Mouse (Mus musculus) heart, adult 18-20 months (tissue): ENCODE measurements at regions not wholly inside any gene's neighbourhood (a gene's known extent, or its start where the extent isn't known, plus 50 kb on each side); places are given as distances from the start of the nearest gene placed in this dataset.

Source experiments
- DNase-seq, 2 experiments: peaks; one replicate each; pipeline ENCODE4 v3.0.0; 2021 to 2022; ENCODE audit warnings: mixed read lengths in 1 of 2

DNA sequence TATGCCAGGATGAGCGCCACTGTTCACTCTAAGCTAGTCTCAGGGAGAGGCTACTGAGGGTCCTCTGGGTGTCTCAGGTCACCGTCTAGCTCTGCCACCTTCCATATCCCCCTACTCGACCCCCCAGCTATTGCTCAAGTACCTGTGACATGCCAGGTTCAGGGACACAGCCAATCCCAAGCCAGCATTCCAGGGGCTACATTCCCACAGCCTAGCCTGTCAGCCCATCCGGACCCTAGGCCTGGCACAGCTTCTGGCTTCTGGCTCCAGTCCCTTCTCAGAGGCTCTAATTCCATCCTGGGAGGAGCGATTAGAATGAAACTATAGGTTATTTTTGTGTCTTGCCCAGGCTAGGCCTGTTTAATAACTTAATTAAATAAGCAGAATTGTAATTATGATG, 105.2 kb downstream of the 1810010D01Rik start:
- no peak for DNase-seq

DNA sequence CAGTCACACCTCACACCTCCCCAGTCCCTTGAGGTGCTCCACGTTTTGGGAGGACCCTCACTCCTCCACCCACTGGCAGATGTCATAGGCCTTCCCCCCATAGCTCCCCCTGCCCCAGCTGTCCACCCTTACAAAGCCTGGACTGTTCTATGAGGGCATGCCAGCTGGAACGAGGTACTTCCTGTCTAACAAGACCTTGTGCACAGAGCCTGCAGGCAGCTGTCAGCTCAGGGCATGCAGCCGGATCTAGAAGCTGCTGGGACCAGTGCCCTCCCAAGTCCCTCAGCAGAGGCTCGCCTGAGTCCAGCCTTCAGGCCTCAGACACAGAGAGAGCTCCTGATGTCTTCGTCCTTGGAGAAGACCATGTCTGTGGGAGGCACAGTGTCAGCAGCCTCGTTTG, 105.7 kb downstream of the 1810010D01Rik start:
- DNase-seq: peak; percentile 74 to 87

DNA sequence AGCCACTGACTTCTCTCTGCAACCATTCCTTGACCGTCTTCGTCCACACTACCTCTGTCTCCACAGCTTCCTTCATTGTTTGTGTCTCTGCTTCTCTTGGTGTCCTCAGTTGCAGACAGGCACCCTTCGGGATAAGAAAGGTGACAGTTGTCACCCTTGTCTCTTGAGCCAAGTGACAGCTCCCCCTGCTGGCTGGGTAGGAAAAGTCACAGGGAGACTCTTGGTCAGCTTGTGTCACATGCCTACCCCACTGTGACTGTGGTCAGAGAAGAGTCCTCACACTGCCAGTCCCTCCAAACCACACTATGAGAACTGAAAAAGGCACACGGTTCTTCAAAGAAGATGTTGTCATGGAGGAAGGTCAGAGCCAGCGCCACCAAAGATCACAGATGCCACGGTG, 109.6 kb downstream of the 1810010D01Rik start:
- DNase-seq: peak in 1 of 2 experiments; percentile 48

DNA sequence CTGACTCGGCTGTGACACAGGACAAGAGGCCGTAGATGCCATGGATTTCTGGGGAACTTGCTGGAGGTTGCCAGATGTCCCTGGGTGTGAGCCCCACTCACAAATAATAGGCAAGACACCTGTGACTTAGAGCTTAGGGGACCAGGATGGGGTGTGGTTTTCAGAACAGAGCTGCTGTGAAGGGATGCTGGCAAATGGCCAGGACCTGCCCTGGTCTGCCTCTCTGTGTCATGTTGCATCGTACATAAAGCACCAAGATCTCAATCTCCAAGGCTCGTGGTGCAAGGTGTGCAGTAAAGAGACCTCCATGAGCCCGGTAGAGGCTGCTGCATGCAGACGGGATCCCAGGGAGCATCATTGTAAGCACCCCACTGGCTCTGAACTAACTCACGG, 113.8 kb downstream of the 1810010D01Rik start:
- DNase-seq: no peak

DNA sequence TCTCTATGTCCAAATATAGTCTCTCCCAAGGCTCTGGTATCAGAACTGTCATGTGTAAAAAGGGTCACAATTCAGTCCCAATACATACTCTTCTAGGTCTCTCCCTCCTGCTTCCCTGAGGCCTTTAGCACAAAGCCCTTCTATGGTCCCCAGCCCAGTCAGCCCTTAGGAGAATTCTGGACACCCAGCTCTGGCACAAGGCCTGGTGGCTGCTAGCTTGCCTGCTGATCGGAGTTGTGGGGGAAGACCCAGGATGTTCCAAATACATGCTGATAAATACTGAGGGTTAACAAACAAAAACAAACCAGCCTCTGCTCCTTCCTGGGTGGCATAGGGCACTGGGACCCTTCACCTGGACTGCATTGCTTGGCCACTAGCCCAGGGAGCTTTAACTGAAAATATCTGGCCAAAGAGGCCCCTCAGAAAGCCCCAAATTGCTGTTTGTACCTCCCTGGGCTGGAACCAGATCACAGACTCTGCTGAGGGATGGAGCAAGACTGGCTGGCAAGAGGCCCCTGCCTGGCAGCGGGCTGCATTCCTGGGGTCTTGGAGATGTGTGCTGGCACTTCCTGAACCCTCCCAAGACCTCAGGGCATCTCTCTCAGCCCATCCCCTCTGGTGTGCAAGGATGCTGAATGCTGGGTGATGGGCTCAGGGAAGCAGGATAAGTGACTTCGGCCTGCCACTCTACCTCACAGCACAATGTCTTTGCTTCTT, 114.3 kb downstream of the 1810010D01Rik start:
- DNase-seq: no peak

DNA sequence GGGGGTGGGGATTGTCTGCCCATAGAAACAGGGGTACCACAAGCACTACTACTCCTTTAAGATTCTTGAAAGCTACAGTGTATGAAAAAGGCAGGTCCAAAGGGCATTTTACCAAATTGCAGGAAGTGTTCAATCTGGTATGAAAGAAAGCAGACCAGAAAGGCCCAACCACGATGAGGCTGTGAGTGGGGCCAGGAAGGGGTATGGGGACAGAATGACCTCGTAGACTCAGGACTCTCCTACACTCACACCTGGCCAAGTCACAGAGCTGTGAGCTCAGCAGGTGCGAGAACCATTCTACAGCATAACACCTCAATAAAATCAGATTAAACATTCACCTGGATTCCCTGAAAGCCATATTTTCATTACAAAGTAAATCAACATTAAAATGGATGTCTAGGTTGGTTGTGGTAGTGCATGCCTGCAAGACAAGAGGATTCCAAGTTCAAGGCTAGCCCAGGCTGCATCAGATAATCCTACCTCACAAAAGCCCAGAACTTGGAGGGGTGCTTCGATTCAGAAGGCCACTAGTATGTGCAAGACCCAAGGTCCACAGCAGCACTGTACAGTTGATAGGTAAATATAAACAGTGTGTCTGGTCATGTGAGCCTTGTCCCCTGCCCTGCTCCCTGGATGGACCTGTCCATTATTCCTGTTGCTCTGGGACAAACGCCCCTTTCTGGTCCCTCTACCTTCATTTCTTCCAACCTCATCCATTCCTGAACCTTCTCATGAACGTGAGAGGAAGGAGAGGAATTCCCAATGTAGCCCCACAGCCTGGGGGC, 115.3 kb downstream of the 1810010D01Rik start:
- DNase-seq: no peak

DNA sequence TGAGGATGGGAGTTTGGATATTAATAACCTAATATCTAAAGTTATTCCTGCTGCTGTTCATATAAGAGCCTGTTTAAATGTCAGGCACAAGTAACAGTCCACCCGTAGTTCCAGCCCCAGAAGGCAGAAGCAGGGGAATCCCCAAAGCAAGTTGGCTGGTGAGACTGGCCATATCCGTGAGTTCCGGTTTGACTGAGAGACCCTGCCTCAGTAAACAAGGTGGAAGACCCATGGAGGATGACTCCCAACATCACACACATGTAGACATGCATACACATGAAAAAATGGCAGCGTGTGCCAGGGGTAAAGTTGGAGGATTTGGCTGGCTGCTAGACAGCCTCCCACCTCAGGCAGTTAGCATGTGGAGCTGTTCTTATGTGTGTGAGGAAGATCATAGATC, 117.1 kb downstream of the 1810010D01Rik start:
- no peak for DNase-seq

DNA sequence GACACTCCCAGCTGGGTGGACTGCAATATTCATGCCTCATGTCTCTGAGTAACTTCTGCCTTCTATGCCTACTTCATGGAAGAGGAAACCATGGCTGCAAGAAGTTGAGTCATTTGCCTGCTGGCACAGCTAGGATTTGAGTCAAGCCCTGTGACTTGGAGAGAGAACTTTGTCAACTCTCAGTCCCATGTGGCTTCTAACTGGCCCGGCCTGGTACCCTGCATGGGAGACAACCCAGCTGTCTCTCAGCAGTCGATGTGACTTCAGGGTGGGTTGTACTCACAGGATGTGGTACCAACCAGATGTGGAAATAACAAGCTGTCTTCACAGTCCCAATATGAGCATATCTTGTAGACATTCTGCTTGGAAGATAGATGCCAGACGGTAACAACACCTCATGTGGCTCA, 118.6 kb downstream of the 1810010D01Rik start:
- DNase-seq: no peak

DNA sequence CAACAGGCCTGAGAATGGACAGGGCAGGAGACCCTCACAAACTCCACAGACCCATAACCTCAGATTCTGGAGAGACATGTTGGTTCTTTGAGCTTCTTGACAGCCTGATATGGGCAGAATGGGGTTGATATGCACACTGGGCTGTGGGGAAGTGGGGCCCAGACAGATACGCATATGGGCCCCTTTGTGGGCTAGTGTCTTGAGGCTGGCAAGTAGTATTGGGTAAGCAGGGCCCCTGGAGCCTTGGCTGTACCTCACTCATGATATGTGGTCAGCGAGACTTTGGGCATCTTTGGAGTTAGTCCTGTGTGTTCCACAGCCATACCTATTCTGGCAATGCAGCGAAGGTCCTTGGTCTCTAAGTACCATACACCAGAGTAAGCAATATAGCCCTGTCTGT, 119.3 kb downstream of the 1810010D01Rik start:
- DNase-seq: no peak

DNA sequence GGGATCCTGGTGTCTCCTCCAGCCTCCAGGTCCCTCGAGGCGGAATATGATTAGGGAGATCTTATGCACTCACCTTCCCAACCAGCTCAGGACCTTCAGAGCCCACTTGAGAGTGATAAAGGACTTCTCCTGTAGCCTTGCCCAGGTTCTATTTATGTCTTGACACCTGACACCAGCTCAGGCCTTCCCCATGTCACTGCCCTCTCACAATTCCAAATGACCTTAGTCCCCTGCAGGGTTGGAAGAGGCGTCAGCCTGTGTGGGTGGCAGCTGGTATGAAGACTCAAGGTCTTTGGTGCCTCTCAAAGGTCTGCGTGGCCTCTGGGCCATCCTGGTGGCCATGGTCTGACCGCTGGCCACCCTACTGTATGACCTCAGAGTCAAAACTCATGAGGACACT, 120.1 kb downstream of the 1810010D01Rik start:
- DNase-seq: peak in 1 of 2 experiments; percentile 54

DNA sequence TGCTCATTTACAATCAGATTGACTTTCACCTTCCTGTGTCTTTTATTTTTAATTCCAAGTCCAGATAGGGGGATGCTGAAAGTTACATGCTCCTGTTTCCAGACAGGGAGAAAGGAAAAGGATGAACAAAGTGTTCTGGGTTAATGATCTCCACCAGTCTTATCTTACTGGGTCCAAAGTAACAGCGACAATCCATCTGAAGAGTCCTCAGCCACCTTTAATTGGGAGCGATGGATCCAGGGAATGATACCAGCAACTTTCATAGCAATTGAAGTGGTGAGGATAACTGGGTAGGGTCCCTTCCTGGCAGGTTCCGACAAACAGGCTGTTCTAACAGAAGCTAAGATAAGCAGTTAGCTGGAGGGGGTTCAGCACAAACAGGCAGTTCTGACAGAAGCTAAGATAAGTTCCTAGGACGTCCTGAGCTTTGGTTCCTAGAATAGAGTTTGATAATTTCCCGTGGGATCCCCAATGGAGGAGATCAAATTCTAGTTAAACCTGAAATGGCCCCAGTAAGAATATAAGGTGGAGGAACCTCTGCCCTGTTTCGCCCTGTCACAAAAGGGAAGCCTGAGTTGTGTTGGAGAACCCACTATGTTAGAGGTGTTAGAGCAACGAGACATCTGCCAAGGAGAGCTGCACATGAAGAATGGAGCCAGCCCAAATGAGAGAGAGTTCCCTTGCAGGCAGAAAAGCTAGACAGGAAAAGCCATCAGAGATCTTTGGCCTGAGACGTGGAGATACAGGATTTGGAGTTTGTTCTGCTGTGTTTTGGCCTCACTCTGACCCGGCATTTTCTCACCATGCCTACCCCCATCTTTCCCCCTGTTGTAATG, 124.8 kb downstream of the 1810010D01Rik start:
- DNase-seq: peak; percentile 64 to 68

DNA sequence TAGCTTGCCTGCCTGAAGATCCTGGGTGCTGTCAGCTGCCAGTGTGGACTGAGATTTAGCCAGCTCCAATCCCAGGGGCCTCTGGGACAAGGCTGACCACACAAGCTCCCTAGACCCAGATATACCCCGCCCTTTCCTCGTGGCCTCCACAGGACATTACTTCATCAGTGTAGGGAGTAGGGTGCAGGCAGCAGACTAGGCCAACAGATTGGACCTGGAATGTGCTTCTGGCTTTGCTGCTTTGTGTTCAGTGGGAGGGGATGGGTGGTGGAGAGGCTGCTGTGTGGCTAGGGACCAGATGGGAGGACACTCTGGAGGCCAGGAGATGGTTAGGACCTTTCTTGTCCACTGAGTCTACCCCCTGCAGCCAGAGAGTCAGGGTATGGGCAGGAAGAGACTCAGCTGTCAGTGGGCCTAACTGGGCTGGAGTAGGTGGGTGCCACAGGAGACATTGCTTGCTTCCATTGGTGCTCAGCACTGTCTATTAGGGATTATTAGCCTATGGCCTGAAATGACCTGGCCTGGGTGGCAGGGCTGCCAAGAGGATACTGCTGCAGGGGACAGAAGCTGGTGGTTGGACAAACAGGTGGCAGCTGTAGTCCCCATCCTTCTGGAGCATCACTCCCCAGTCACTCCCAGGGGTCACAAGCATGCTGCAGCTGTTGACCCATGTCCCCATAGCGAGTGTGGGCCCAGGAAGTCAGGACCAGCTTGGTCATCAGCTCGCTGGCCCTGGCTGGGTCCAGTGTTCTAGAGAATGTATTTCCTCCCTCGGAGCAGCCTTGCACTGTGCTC, 132.5 kb upstream of the Ccnd1 start:
- peak; percentile 51 to 63 for DNase-seq

DNA sequence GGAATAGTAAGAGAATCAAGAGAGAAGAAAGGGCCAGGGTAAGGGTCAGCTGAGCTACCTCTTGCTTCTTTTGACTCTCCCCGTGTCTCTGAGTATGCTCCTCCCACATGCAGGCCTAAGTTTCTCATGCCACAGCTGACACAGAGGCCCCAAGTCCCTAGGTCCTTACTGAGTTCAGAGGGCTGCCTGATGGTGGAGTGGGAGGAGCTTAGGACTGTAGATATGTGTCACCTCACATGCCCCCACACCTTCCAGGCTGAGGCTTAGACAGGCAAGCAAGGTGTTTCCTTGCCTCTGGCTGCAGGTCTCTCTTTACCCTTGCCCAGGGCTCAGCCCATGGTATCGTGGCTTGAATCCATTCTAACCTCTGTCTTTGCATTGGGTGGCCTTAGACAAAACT, 131.8 kb upstream of the Ccnd1 start:
- no peak for DNase-seq

DNA sequence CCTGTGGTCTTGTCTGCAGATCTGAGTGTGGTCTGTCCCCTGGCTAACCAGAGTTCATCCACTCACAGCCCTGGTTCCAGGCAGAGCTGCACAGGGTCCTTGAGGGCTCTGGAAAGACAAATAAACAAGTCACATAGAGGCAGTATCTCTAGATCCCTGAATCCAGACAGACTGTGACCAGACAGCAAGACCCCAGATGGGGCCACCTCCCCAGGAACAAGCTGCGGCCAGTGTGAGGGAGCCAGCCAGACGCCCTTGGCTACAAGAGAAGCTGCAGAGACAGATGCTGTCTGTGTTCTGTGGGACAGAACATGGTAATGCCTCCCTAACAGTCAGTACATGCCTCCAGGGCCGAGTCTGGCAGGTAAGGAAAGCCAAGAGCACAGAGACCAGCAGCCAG, 127.6 kb upstream of the Ccnd1 start:
- no peak for DNase-seq

DNA sequence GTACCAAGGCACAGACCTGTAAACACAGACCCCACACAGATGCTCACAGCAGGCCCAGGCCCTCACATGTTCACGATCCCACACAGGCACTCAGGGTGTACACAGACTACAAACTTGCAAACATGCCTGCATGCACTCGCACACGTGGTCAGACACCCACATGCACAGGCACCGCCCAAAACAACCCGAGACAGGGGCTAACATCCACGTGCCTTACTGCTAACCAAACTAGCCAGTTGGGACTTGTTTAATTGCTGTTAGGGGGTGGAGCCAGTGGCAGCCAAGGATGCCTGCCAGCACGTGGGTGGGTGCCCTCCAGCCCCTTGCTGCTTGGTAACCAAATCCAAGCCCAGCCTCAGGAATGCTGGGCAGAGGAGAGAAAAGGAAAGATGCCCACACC, 116.6 kb upstream of the Ccnd1 start:
- no peak for DNase-seq

DNA sequence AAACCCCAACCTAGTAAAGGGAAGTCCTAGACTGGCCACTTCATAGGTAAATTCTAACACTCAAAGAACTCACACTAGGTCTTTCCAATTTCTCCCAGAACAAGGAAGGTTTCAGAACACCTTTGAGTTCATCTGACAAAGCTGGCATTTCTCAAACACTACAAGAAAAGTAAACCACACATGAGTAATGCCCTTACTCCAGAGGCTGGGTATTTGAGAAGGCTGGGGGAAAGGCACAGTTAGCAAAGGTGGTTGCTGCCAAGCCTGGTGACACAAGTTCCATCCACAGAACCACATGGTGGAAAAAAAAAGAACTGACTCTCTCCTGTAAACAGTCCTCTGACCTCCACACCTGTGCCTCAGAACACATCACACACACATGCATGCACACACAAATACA, 111.9 kb upstream of the Ccnd1 start:
- DNase-seq: no peak

DNA sequence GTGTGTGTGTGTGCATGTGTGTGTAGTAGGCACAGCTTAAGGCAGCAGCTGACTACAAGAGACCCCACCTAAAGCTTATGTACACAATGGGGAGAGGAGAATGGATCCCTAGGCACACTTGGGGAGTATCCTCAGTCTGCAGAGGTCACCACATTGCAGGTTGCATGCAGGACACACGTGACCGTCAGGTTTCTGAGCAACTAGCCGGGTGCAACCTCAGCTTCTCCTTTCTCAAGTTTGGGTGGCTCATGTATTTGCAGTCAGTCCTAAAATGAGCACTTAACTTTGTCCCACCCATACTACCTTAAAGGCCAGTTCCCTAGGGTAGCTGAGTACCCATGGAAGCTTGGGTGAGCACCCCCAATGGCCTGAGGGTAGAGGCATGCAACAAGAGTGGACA, 111.0 kb upstream of the Ccnd1 start:
- DNase-seq: no peak

DNA sequence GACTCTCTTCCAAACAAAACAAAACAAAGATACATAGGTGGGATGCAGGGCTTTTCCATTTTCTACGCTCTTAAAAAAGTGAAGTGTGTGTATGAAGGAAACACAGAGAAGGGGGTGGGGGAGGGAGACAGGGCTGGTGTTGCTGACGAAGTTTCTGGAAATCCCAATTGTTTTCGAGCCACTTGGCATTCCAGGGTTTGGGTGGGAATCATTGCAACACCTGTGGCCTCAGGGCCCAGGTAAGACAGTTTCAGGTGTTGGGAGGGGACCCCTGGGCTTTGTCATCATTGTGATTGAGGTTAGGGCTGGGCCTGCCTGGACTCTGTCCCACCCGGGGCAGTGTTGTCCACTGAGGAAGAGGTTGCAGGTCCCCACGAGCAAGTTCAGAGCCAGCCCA, 108.8 kb upstream of the Ccnd1 start:
- no peak for DNase-seq

DNA sequence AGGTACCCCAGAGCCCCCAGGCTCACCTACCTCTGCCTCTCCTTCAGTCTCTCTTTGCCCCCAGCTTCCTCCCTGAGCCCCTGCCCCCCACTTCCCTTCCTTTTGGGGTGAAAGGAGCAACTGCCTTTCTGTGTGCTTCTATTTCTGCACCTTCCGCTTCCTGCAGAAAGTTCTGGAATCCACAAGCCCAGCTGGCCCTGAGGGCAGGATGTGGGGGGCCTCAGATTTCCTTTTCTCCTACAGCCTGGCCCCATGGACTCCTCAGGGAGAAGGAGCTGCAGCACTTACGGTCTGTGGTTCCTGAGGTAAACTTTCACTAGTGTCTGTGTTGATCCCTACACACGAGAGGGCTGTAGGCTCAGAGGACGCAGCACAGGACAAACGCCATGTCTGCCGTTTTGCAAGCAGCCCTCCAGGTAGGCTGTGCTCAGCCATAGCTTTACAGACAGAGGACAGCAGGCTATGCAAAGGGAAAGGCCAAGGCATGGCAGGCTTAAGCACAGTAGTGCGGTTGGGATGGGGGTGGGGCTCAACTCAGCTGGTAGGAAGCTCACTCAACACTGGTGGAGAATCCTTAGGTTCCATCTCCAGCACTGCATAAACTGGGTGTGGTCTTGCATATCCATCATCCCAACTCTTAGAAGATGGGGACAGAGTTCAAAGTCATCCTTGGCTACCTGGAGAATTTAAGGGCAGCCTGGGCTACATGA, 108.2 kb upstream of the Ccnd1 start:
- peak in 1 of 2 experiments; percentile 63 for DNase-seq

DNA sequence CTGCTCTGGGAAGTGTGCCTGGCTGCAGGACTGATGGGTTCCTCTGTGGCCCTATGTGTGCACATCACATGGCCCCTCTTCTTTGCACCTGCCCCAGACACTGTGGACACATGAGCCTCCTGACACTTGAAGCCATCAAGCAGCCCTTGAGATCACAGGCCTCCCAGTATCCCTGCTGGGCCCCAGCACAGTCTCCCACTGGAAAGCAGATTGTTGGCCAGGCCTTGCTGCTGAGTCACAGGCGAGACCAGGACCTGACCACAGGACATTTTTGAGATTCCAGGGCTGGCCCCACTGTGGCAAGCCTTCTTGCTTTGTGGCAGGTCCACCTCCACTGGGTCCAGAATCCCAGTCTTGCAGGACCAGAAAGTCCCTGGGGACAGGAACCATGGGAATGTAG, 105.5 kb upstream of the Ccnd1 start:
- DNase-seq: peak in 1 of 2 experiments; percentile 14

DNA sequence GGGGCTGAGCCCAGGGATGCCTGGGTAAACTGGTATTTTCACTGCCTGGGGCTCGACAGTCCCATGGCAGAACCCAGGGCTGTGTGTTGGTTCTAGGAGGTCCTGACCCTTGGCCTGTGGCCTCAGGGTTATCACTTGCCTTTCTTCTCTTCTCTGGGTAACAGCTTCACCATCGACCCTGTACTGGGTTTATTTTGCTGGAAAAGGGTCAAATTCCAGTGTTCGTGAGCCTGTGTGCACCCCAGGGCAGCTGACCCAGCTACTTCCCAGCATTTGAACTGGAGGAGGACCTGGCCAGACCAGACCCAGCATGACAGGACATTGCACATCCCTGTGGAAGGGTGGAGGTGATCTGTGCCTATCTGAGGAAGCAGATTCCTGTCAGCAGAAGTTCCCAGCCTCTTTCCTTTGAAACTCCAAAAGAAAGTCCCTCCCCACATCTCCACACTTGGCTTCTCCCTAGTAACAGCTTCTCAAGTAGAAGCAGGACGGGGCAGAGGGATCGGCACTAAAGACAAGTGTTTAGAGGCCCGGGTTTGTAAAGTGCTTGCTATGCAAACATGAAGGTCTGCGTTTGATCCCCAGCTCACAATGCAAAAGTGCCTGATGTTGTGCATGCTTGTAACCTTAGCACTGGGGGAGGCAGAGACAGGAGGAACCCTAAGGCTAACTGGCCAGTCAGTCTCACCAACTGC, 103.9 kb upstream of the Ccnd1 start:
- DNase-seq: no peak
